Mouse (Mus musculus) stomach, embryonic 15.5 days (tissue): ENCODE results near the gene Pla2g4a. TPM values are rescaled to one million over a fixed set of nuclear protein-coding genes. Genes with fewer than 3 reads are reported as not detected.

Experiments
- ATAC-seq: fragments of 200-750 bp; cut with Nextera tagmentation; 2 replicates; pipeline ENCODE4 v1.8.0; 2017; ENCODE audit warnings: low read depth, moderate number of reproducible peaks, moderate TSS enrichment; ENCODE audit not compliant: insufficient read depth, low FRiP score
- H3K27ac ChIP-seq: fragments of 300-500 bp; sonication (generic); 2 replicates; pipeline ENCODE4 v1.5.1; 2015; ENCODE audit warnings: mild to moderate bottlenecking, inconsistent platforms
- H3K27me3 ChIP-seq: fragments of 300-500 bp; sonication (generic); replicated peaks from 2 replicates; pipeline ENCODE4 v1.6.1; 2015; ENCODE audit warnings: inconsistent platforms
- H3K36me3 ChIP-seq: fragments of 300-500 bp; sonication (generic); 2 replicates; pipeline ENCODE4 v1.6.1; 2015; ENCODE audit warnings: inconsistent platforms
- H3K4me1 ChIP-seq: fragments of 300-500 bp; sonication (generic); 2 replicates; pipeline ENCODE4 v1.6.1; 2015; ENCODE audit warnings: inconsistent platforms
- H3K4me2 ChIP-seq: fragments of 300-500 bp; sonication (generic); 2 replicates; pipeline ENCODE4 v1.6.1; 2015; ENCODE audit warnings: mild to moderate bottlenecking, inconsistent platforms
- H3K4me3 ChIP-seq: fragments of 300-500 bp; sonication (generic); replicated peaks from 2 replicates; pipeline ENCODE4 v1.5.1; 2015; ENCODE audit warnings: inconsistent platforms
- H3K9ac ChIP-seq: fragments of 300-500 bp; sonication (generic); 2 replicates; pipeline ENCODE4 v1.6.1; 2015; ENCODE audit warnings: inconsistent platforms
- H3K9me3 ChIP-seq: fragments of 300-500 bp; sonication (generic); 2 replicates; pipeline ENCODE4 v1.6.1; 2016; ENCODE audit warnings: inconsistent platforms
- WGBS: fragments of 180-500 bp; shearing (Covaris S2); methylation state at CpG from one replicate; pipeline ENCODE4 v1.1.7; 2015; 5-methylcytosine and 5-hydroxymethylcytosine counted together
- polyA plus RNA-seq: library from polyadenylated mRNA; unstranded; fragments of >200 nt; fragmentation: Nextera tagmentation; extraction: Ambion mirVana; gene quantifications from 2 replicates; pipeline ENCODE4 v1.2.1, GENCODE M21; 2015

Gene Pla2g4a
- 35.5 and 37.8 TPM in 2 replicates for polyA plus RNA-seq

- peaks cover 6% of the 10 kb centered on the region; the same call in 1 of the 2 replicates for H3K4me1 ChIP-seq
- no peaks in the 10 kb centered on the region for H3K27me3 ChIP-seq
- peak within 1 kb of the TSS; percentile 90 for H3K27ac ChIP-seq
- WGBS: 12% methylated on average over 15 of the region's 15 CpGs
- peak within 1 kb of the TSS; percentile 57 for H3K4me2 ChIP-seq
- ATAC-seq: peak; percentile 90
- H3K9ac ChIP-seq: peak within 1 kb of the TSS; percentile 42
- H3K9me3 ChIP-seq: no peaks in the 10 kb centered on the region
- H3K4me3 ChIP-seq: peak within 1 kb of the TSS; percentile 49
- no peaks in the 10 kb centered on the region for H3K36me3 ChIP-seq
Measured at GRCm38 (mm10) chr1:149960734-149961424, at the start of gene Pla2g4a. Pla2g4a (minus strand) TSS chr1:149961290.

- no peak overlapping the region for H3K4me3 ChIP-seq
- ATAC-seq: no peak
- no peak overlapping the region for H3K27ac ChIP-seq
- no peak overlapping the region for H3K4me2 ChIP-seq
- H3K9ac ChIP-seq: no peak overlapping the region
- H3K27me3 ChIP-seq: no peaks in the 10 kb centered on the region
- 61% methylated on average over 4 of the region's 4 CpGs for WGBS
- H3K36me3 ChIP-seq: no peaks in the 10 kb centered on the region
- no peaks in the 10 kb centered on the region for H3K4me1 ChIP-seq
- H3K9me3 ChIP-seq: no peaks in the 10 kb centered on the region
Measured at GRCm38 (mm10) chr1:150010629-150010979, 49.5 kb upstream of the Pla2g4a start.

GRCm38 (mm10) chr1:150009968-150010628 is 49.0 kb upstream of the Pla2g4a start:
- WGBS: 86% methylated on average over 18 of the region's 18 CpGs
- Histone ChIP-seq H3K4me3 (no peak overlapping the region), H3K27ac (no peak overlapping the region), H3K9ac (no peak overlapping the region), H3K4me2 (no peak overlapping the region), H3K9me3 (no peaks in the 10 kb centered on the region), H3K27me3 (no peaks in the 10 kb centered on the region), H3K36me3 (no peaks in the 10 kb centered on the region), H3K4me1 (no peaks in the 10 kb centered on the region)
- no peak for ATAC-seq

- Histone ChIP-seq H3K27me3 (no peaks in the 10 kb centered on the region), H3K4me1 (no peaks in the 10 kb centered on the region), H3K27ac (no peak overlapping the region), H3K4me2 (no peak overlapping the region), H3K9ac (no peak overlapping the region), H3K36me3 (no peaks in the 10 kb centered on the region), H3K4me3 (no peak overlapping the region), H3K9me3 (no peaks in the 10 kb centered on the region)
- 91% methylated on average over 9 of the region's 9 CpGs for WGBS
- ATAC-seq: no peak
Measured at GRCm38 (mm10) chr1:150009134-150009533, 48.0 kb upstream of the Pla2g4a start.

- H3K27me3 ChIP-seq: no peaks in the 10 kb centered on the region
- no peaks in the 10 kb centered on the region for H3K4me1 ChIP-seq
- H3K9ac ChIP-seq: no peak overlapping the region
- H3K36me3 ChIP-seq: no peaks in the 10 kb centered on the region
- 62% methylated on average over 1 of the region's 1 CpGs for WGBS
- ATAC-seq: no peak
- H3K27ac ChIP-seq: no peak overlapping the region
- H3K4me3 ChIP-seq: no peak overlapping the region
- no peaks in the 10 kb centered on the region for H3K9me3 ChIP-seq
- no peak overlapping the region for H3K4me2 ChIP-seq
Measured at GRCm38 (mm10) chr1:149975626-149976025, 14.5 kb upstream of the Pla2g4a start.

- H3K4me1 ChIP-seq: 0 out of 2 replicates have a peak, but pooled peaks cover 4% of the 10 kb centered on the region
- no peak overlapping the region for H3K4me2 ChIP-seq
- H3K4me3 ChIP-seq: no peak overlapping the region
- 28% methylated on average over 1 of the region's 1 CpGs for WGBS
- H3K27me3 ChIP-seq: no peaks in the 10 kb centered on the region
- H3K9me3 ChIP-seq: no peaks in the 10 kb centered on the region
- no peak overlapping the region for H3K9ac ChIP-seq
- H3K27ac ChIP-seq: no peak overlapping the region
- no peak for ATAC-seq
- no peaks in the 10 kb centered on the region for H3K36me3 ChIP-seq
Measured at GRCm38 (mm10) chr1:149965826-149966225, 4.7 kb upstream of the Pla2g4a start.

GRCm38 (mm10) chr1:149961425-149962303 is 574 bp upstream of the Pla2g4a start:
- Histone ChIP-seq H3K36me3 (no peaks in the 10 kb centered on the region), H3K9ac (no peak overlapping the region), H3K4me2 (peak overlapping the region; percentile 57), H3K9me3 (no peaks in the 10 kb centered on the region), H3K4me1 (0 out of 2 replicates have a peak, but pooled peaks cover 4% of the 10 kb centered on the region), H3K27me3 (no peaks in the 10 kb centered on the region), H3K27ac (peak overlapping the region; percentile 90), H3K4me3 (peak overlapping the region; percentile 49)
- 0 out of 2 replicates have a peak, but pooled peaks have one; percentile 37 for ATAC-seq
- WGBS: 52% methylated on average over 9 of the region's 9 CpGs

- H3K9me3 ChIP-seq: no peaks in the 10 kb centered on the region
- H3K27ac ChIP-seq: peak overlapping the region; percentile 90; the same call in 1 of the 2 replicates
- H3K36me3 ChIP-seq: no peaks in the 10 kb centered on the region
- H3K9ac ChIP-seq: no peak overlapping the region
- peak overlapping the region; percentile 49 for H3K4me3 ChIP-seq
- peak overlapping the region; percentile 57 for H3K4me2 ChIP-seq
- ATAC-seq: no peak
- peaks cover 2% of the 10 kb centered on the region; the same call in 1 of the 2 replicates for H3K4me1 ChIP-seq
- 88% methylated on average over 4 of the region's 4 CpGs for WGBS
- no peaks in the 10 kb centered on the region for H3K27me3 ChIP-seq
Measured at GRCm38 (mm10) chr1:149960251-149960650, 839 bp downstream of the Pla2g4a start.

- H3K4me2 ChIP-seq: no peak overlapping the region
- no peak for ATAC-seq
- no peak overlapping the region for H3K27ac ChIP-seq
- no peak overlapping the region for H3K4me3 ChIP-seq
- no peaks in the 10 kb centered on the region for H3K36me3 ChIP-seq
- peaks cover 2% of the 10 kb centered on the region; the same call in 1 of the 2 replicates for H3K4me1 ChIP-seq
- H3K27me3 ChIP-seq: no peaks in the 10 kb centered on the region
- H3K9me3 ChIP-seq: no peaks in the 10 kb centered on the region
- no peak overlapping the region for H3K9ac ChIP-seq
- WGBS: 57% methylated on average over 1 of the region's 1 CpGs
Measured at GRCm38 (mm10) chr1:149959069-149959468, 2.0 kb downstream of the Pla2g4a start.

GRCm38 (mm10) chr1:149955482-149955881 is 5.6 kb downstream of the Pla2g4a start:
- no peak overlapping the region for H3K9ac ChIP-seq
- no peak overlapping the region for H3K27ac ChIP-seq
- no peaks in the 10 kb centered on the region for H3K9me3 ChIP-seq
- 54% methylated on average over 4 of the region's 4 CpGs for WGBS
- no peak for ATAC-seq
- no peak overlapping the region for H3K4me3 ChIP-seq
- H3K27me3 ChIP-seq: no peaks in the 10 kb centered on the region
- no peak overlapping the region for H3K4me2 ChIP-seq
- H3K36me3 ChIP-seq: no peaks in the 10 kb centered on the region
- H3K4me1 ChIP-seq: peaks cover 2% of the 10 kb centered on the region; the same call in 1 of the 2 replicates

GRCm38 (mm10) chr1:149954026-149954425 is 7.1 kb downstream of the Pla2g4a start:
- Histone ChIP-seq H3K27ac (no peak overlapping the region), H3K9me3 (no peaks in the 10 kb centered on the region), H3K4me1 (peaks cover 2% of the 10 kb centered on the region; the same call in 1 of the 2 replicates), H3K36me3 (no peaks in the 10 kb centered on the region), H3K27me3 (no peaks in the 10 kb centered on the region), H3K4me3 (no peak overlapping the region), H3K4me2 (no peak overlapping the region), H3K9ac (no peak overlapping the region)
- WGBS: 83% methylated on average over 6 of the region's 6 CpGs
- no peak for ATAC-seq
